Mouse (Mus musculus): Measurements from ENCODE around the gene Mrps12. TPM values are rescaled to one million over a fixed set of nuclear protein-coding genes. Genes with fewer than 3 reads are reported as not detected.

The Mrps12 gene
- total and polyA plus RNA-seq, 3 experiments, result 126 to 137 TPM; not detected in 1

DNA sequence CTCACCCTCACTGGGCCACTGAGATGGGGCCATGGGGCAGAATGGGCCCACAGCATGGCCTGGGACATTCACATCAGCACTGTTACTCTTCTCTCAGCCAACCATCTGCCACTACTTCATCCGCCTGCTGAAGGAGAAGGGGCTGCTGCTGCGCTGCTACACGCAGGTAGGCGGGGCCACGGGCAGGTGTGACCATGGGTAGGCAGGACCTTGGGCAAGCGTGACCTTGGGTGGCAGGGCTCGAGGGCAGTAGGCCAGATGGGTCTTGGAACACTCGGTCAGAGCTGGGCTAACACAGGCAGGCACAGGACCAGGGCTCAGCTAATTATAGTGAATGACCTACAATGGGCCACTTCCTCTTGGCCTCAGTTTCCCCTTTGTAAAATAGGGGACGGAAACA, 37.2 kb upstream of the Mrps12 start:
- H3K4me3 ChIP-seq (ENCODE audit: control insufficient read depth in 1 of 2, insufficient read depth in 1 of 2, low read depth in 2 of 2, low read length in 2 of 2), result no peak overlapping the region
- H3K9ac ChIP-seq (ENCODE audit: control insufficient read depth, low read depth, low read length, poor library complexity, severe bottlenecking), result no peak overlapping the region
- peaks cover 0 to 4% of the 10 kb centered on the region in 2 experiments; a peak in 2 of 4 replicates for H3K4me1 ChIP-seq (ENCODE audit: control insufficient read depth in 1 of 2, insufficient read depth in 2 of 2, low read length in 2 of 2)
- H3K9me3 ChIP-seq (replicated peaks; ENCODE audit: insufficient read depth, low read length), result no peaks in the 10 kb centered on the region
- no peaks in the 10 kb centered on the region for H3K79me2 ChIP-seq (ENCODE audit: control insufficient read depth, insufficient read depth, low read length, poor library complexity)
- no peaks in the 10 kb centered on the region for H3K27me3 ChIP-seq (ENCODE audit: control insufficient read depth in 1 of 2, insufficient read depth in 2 of 2, low read length in 2 of 2)
- DNase-seq (ENCODE audit: low read depth, low spot score), result no peak
- H3K27ac ChIP-seq (ENCODE audit: control insufficient read depth, low read depth, low read length), result no peak overlapping the region
- H3K36me3 ChIP-seq (ENCODE audit: control insufficient read depth in 1 of 2, insufficient read depth in 2 of 2, low read length in 2 of 2), result peaks cover 0 to 2% of the 10 kb centered on the region in 2 experiments; a peak in 2 of 4 replicates
- TF ChIP-seq ETS1 (IDR thresholded peaks at IDR 0.05; ENCODE audit: low read depth, low read length), result no peak
- TF ChIP-seq ZNF384 (IDR thresholded peaks at IDR 0.05; ENCODE audit: low read depth, low read length), result no peak
- TF ChIP-seq TCF12 (IDR thresholded peaks at IDR 0.05; ENCODE audit: low read depth, low read length), result no peak

DNA sequence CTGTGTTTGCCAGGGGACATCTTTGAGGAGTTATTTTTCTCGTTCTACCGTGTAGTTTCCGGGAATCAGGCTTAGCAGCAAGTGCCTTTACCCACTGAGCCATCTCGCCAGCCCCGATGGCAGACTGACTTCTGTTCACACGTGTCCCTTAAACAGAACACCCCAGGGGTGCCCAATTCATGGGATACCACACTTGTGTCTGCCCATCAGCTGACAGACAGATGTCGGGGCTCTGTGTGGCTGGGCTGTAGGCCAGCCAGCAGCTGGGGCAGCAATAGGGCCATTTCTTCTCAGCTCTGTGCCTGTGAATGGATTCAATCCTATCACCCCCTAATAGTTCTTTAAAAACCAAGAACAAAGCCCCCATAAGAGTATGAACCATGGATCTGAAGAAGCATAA, 33.5 kb upstream of the Mrps12 start:
- no peak overlapping the region for H3K9ac ChIP-seq (ENCODE audit: control insufficient read depth, low read depth, low read length, poor library complexity, severe bottlenecking)
- H3K27me3 ChIP-seq (ENCODE audit: control insufficient read depth in 1 of 2, insufficient read depth in 2 of 2, low read length in 2 of 2), result no peaks in the 10 kb centered on the region
- H3K27ac ChIP-seq (ENCODE audit: control insufficient read depth, low read depth, low read length), result no peak overlapping the region
- H3K79me2 ChIP-seq (ENCODE audit: control insufficient read depth, insufficient read depth, low read length, poor library complexity), result peaks cover 4% of the 10 kb centered on the region
- peaks cover 5 to 10% of the 10 kb centered on the region in 2 experiments for H3K4me1 ChIP-seq (ENCODE audit: control insufficient read depth in 1 of 2, insufficient read depth in 2 of 2, low read length in 2 of 2)
- TF ChIP-seq GABPA (IDR thresholded peaks at IDR 0.05; ENCODE audit: low read depth, low read length), result no peak
- no peak for TF ChIP-seq ZC3H11A (IDR thresholded peaks at IDR 0.05; ENCODE audit: low read depth, low read length)
- TF ChIP-seq CTCF (IDR thresholded peaks at IDR 0.05 in 2 of 3, conservative IDR thresholded peaks at IDR 0.05 in 1 of 3; ENCODE audit: control insufficient read depth in 1 of 3, insufficient read depth in 1 of 3, low read depth in 2 of 3, low read length in 3 of 3, poor library complexity in 1 of 3, severe bottlenecking in 1 of 3), result no peak
- TF ChIP-seq TBP (IDR thresholded peaks at IDR 0.05; ENCODE audit: low read depth, low read length), result no peak
- no peak for TF ChIP-seq MAZ (IDR thresholded peaks at IDR 0.05; ENCODE audit: low read depth, low read length)
- no peak for TF ChIP-seq POLR2AphosphoS2 (IDR thresholded peaks at IDR 0.05; ENCODE audit: low read length)
- peaks cover 1 to 6% of the 10 kb centered on the region in 2 experiments; a peak in 3 of 4 replicates for H3K36me3 ChIP-seq (ENCODE audit: control insufficient read depth in 1 of 2, insufficient read depth in 2 of 2, low read length in 2 of 2)
- no peaks in the 10 kb centered on the region for H3K9me3 ChIP-seq (replicated peaks; ENCODE audit: insufficient read depth, low read length)
- DNase-seq (ENCODE audit: low read depth, low spot score), result no peak
- H3K4me3 ChIP-seq (ENCODE audit: control insufficient read depth in 1 of 2, insufficient read depth in 1 of 2, low read depth in 2 of 2, low read length in 2 of 2), result no peak overlapping the region

DNA sequence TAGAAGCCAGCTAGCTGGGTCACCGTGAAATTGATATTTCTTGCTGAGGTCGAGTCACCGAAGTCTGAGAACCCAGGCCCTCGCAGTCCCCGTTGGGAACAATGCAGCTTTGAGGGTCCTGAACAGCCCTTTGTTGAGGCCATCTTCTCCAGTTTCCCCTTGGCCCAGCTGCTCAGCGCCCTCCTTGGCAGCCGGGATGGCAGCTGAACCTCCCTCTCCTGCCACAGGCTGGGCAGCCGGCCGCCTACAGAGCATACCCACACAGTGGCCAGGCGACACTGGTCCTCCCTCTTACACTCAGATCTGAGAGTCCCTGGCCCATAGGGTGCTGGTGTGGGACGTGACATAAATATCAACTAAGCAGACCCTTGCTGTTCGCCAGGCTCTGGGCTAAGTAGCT, 32.5 kb upstream of the Mrps12 start:
- Histone ChIP-seq H3K4me3 (ENCODE audit: control insufficient read depth in 1 of 2, insufficient read depth in 1 of 2, low read depth in 2 of 2, low read length in 2 of 2) (no peak overlapping the region), H3K79me2 (ENCODE audit: control insufficient read depth, insufficient read depth, low read length, poor library complexity) (peaks cover 4% of the 10 kb centered on the region), H3K9ac (ENCODE audit: control insufficient read depth, low read depth, low read length, poor library complexity, severe bottlenecking) (no peak overlapping the region), H3K36me3 (ENCODE audit: control insufficient read depth in 1 of 2, insufficient read depth in 2 of 2, low read length in 2 of 2) (peaks cover 1 to 11% of the 10 kb centered on the region in 2 experiments; a peak in 3 of 4 replicates), H3K27me3 (ENCODE audit: control insufficient read depth in 1 of 2, insufficient read depth in 2 of 2, low read length in 2 of 2) (no peaks in the 10 kb centered on the region), H3K27ac (ENCODE audit: control insufficient read depth, low read depth, low read length) (no peak overlapping the region), H3K9me3 (replicated peaks; ENCODE audit: insufficient read depth, low read length) (no peaks in the 10 kb centered on the region), H3K4me1 (ENCODE audit: control insufficient read depth in 1 of 2, insufficient read depth in 2 of 2, low read length in 2 of 2) (peaks cover 11 to 15% of the 10 kb centered on the region in 2 experiments)
- no peak for TF ChIP-seq E2F4 (IDR thresholded peaks at IDR 0.05; ENCODE audit: borderline replicate concordance, low read depth, low read length)
- no peak for TF ChIP-seq POLR2AphosphoS5 (IDR thresholded peaks at IDR 0.05; ENCODE audit: borderline replicate concordance, low read depth, low read length)
- TF ChIP-seq TBP (IDR thresholded peaks at IDR 0.05; ENCODE audit: low read depth, low read length), result no peak
- TF ChIP-seq JUND (IDR thresholded peaks at IDR 0.05; ENCODE audit: low read depth, low read length), result no peak
- no peak for TF ChIP-seq ETS1 (IDR thresholded peaks at IDR 0.05; ENCODE audit: low read depth, low read length)
- TF ChIP-seq MYC (IDR thresholded peaks at IDR 0.05; ENCODE audit: low read depth, low read length), result no peak
- no peak for TF ChIP-seq GATA1 (IDR thresholded peaks at IDR 0.05; ENCODE audit: low read depth, low read length)
- TF ChIP-seq UBTF (IDR thresholded peaks at IDR 0.05; ENCODE audit: borderline replicate concordance, insufficient read depth, low read depth, low read length), result no peak
- no peak for TF ChIP-seq KAT2A (conservative IDR thresholded peaks at IDR 0.05; ENCODE audit: low read depth, low read length)
- no peak for TF ChIP-seq TCF12 (IDR thresholded peaks at IDR 0.05; ENCODE audit: low read depth, low read length)
- TF ChIP-seq ZMIZ1 (IDR thresholded peaks at IDR 0.05; ENCODE audit: low read depth, low read length), result no peak
- no peak for TF ChIP-seq MAFK (IDR thresholded peaks at IDR 0.05; ENCODE audit: borderline replicate concordance, low read depth, low read length)
- no peak for TF ChIP-seq HCFC1 (IDR thresholded peaks at IDR 0.05; ENCODE audit: low read depth, low read length)
- no peak for TF ChIP-seq MYB (IDR thresholded peaks at IDR 0.05; ENCODE audit: low read depth, low read length)
- no peak for TF ChIP-seq SIN3A (IDR thresholded peaks at IDR 0.05; ENCODE audit: low read length)
- no peak for TF ChIP-seq MAX (IDR thresholded peaks at IDR 0.05; ENCODE audit: low read length)
- no peak for TF ChIP-seq USF2 (IDR thresholded peaks at IDR 0.05; ENCODE audit: borderline replicate concordance in 1 of 2, insufficient read depth in 1 of 2, low read depth in 1 of 2, low read length in 2 of 2)
- TF ChIP-seq ZNF384 (IDR thresholded peaks at IDR 0.05; ENCODE audit: low read depth, low read length), result no peak
- no peak for TF ChIP-seq ZKSCAN1 (IDR thresholded peaks at IDR 0.05; ENCODE audit: low read depth, low read length)
- TF ChIP-seq CHD2 (IDR thresholded peaks at IDR 0.05; ENCODE audit: low read length), result no peak
- no peak for DNase-seq (ENCODE audit: low read depth, low spot score)
